Mouse (Mus musculus) stomach, embryonic 14.5 days (tissue): Measurements from ENCODE around the gene Gpr82. TPM values are rescaled to one million over a fixed set of nuclear protein-coding genes. Genes with fewer than 3 reads are reported as not detected.

Experiments
- ATAC-seq: fragments of 200-750 bp; cut with Nextera tagmentation; 2 replicates; pipeline ENCODE4 v1.8.0; 2017; ENCODE audit warnings: low read depth, moderate TSS enrichment; ENCODE audit not compliant: insufficient number of reproducible peaks, insufficient read depth, low FRiP score
- H3K27ac ChIP-seq: fragments of 300-500 bp; sonication (generic); 2 replicates; pipeline ENCODE4 v1.5.1; 2014; ENCODE audit warnings: mild to moderate bottlenecking, low read length, moderate library complexity, mixed read lengths
- H3K27me3 ChIP-seq: fragments of 300-500 bp; sonication (generic); 2 replicates; pipeline ENCODE4 v1.6.1; 2014; ENCODE audit warnings: low read length, control low read depth, mixed read lengths; ENCODE audit not compliant: control insufficient read depth, insufficient read depth
- H3K36me3 ChIP-seq: fragments of 300-500 bp; sonication (generic); 2 replicates; pipeline ENCODE4 v1.6.1; 2014; ENCODE audit warnings: mild to moderate bottlenecking, control low read depth, low read length, moderate library complexity, mixed read lengths; ENCODE audit not compliant: control insufficient read depth, insufficient read depth
- H3K4me1 ChIP-seq: fragments of 300-500 bp; sonication (generic); 2 replicates; pipeline ENCODE4 v1.6.1; 2014; ENCODE audit warnings: low read length, control low read depth, mixed read lengths; ENCODE audit not compliant: control insufficient read depth, insufficient read depth
- H3K4me2 ChIP-seq: fragments of 300-500 bp; sonication (generic); replicated peaks from 2 replicates; pipeline ENCODE4 v1.6.1; 2014; ENCODE audit warnings: low read depth, low read length, control low read depth
- H3K4me3 ChIP-seq: fragments of 300-500 bp; sonication (generic); 2 replicates; pipeline ENCODE4 v1.5.1; 2014; ENCODE audit warnings: low read depth, low read length, control low read depth
- H3K9ac ChIP-seq: fragments of 300-500 bp; sonication (generic); replicated peaks from 2 replicates; pipeline ENCODE4 v1.6.1; 2014; ENCODE audit warnings: low read depth, mild to moderate bottlenecking, control low read depth, low read length, moderate library complexity, mixed read lengths
- H3K9me3 ChIP-seq: fragments of 300-500 bp; sonication (generic); 2 replicates; pipeline ENCODE4 v1.6.1; 2016; ENCODE audit warnings: low read depth, low read length, control low read depth; ENCODE audit not compliant: control insufficient read depth
- WGBS: fragments of 180-500 bp; shearing (Covaris S2); extraction: QIAGEN DNeasy Blood & Tissue Kit; methylation state at CpG from one replicate; pipeline ENCODE4 v1.1.7; 2014; 5-methylcytosine and 5-hydroxymethylcytosine counted together
- polyA plus RNA-seq: library from polyadenylated mRNA; unstranded; fragments of >200 nt; fragmentation: Nextera tagmentation; extraction: Ambion mirVana; gene quantifications from 2 replicates; pipeline ENCODE4 v1.2.1, GENCODE M21; 2014

Gene Gpr82
- 0.81 and 1.3 TPM in 2 replicates for polyA plus RNA-seq

- ATAC-seq, result no peak
- 93% methylated on average over 5 of the region's 5 CpGs for WGBS
- H3K4me2 ChIP-seq, result no peak within 1 kb of the TSS
- no peaks in the 10 kb centered on the region for H3K36me3 ChIP-seq
- H3K9me3 ChIP-seq, result no peaks in the 10 kb centered on the region
- H3K4me1 ChIP-seq, result no peaks in the 10 kb centered on the region
- H3K9ac ChIP-seq, result no peak within 1 kb of the TSS
- no peaks in the 10 kb centered on the region for H3K27me3 ChIP-seq
- no peak within 1 kb of the TSS for H3K4me3 ChIP-seq
- no peak within 1 kb of the TSS for H3K27ac ChIP-seq
Measured at GRCm38 (mm10) chrX:13661063-13661462, at the start of gene Gpr82. TSS of gene Gpr82 (plus strand) at chrX:13661363.

DNA sequence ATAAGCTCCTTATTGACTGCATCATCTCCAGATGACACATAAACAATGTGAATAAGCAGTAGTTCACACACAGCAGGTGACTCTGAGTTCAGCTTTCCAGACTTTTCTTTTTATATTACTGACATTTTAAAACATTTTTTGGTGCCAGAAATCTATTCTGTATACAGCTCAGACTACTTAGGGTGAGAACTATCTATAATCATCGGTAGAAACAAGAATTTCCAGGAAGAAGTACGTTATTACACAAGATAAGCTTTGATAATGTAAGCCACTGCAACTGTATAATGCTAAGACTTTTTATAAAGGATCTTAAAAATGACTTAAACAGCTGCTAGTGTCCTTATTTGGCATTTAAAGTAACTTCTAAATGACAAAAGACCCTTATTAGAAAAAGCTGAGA is 49.0 kb upstream of the Gpr82 start:
- H3K36me3 ChIP-seq, result peaks cover 6% of the 10 kb centered on the region; the same call in 1 of the 2 replicates
- H3K9ac ChIP-seq, result no peak overlapping the region
- H3K4me2 ChIP-seq, result no peak overlapping the region
- no peak for ATAC-seq
- 61% methylated on average over 2 of the region's 2 CpGs for WGBS
- no peak overlapping the region for H3K4me3 ChIP-seq
- H3K27me3 ChIP-seq, result no peaks in the 10 kb centered on the region
- H3K27ac ChIP-seq, result no peak overlapping the region
- H3K4me1 ChIP-seq, result no peaks in the 10 kb centered on the region
- no peaks in the 10 kb centered on the region for H3K9me3 ChIP-seq

GRCm38 (mm10) chrX:13616726-13617125 is 44.4 kb upstream of the Gpr82 start:
- Histone ChIP-seq H3K4me2 (no peak overlapping the region), H3K4me3 (no peak overlapping the region), H3K9ac (no peak overlapping the region), H3K27me3 (no peaks in the 10 kb centered on the region), H3K36me3 (peaks cover 6% of the 10 kb centered on the region; the same call in 1 of the 2 replicates), H3K4me1 (no peaks in the 10 kb centered on the region), H3K27ac (no peak overlapping the region), H3K9me3 (no peaks in the 10 kb centered on the region)
- ATAC-seq, result no peak
- WGBS, result 48% methylated on average over 1 of the region's 1 CpGs

GRCm38 (mm10) chrX:13617294-13617693 is 43.9 kb upstream of the Gpr82 start:
- H3K36me3 ChIP-seq, result peaks cover 6% of the 10 kb centered on the region; the same call in 1 of the 2 replicates
- ATAC-seq, result no peak
- no peak overlapping the region for H3K4me3 ChIP-seq
- H3K27me3 ChIP-seq, result no peaks in the 10 kb centered on the region
- H3K9ac ChIP-seq, result no peak overlapping the region
- 96% methylated on average over 1 of the region's 1 CpGs for WGBS
- no peaks in the 10 kb centered on the region for H3K9me3 ChIP-seq
- H3K27ac ChIP-seq, result no peak overlapping the region
- H3K4me1 ChIP-seq, result no peaks in the 10 kb centered on the region
- no peak overlapping the region for H3K4me2 ChIP-seq

DNA sequence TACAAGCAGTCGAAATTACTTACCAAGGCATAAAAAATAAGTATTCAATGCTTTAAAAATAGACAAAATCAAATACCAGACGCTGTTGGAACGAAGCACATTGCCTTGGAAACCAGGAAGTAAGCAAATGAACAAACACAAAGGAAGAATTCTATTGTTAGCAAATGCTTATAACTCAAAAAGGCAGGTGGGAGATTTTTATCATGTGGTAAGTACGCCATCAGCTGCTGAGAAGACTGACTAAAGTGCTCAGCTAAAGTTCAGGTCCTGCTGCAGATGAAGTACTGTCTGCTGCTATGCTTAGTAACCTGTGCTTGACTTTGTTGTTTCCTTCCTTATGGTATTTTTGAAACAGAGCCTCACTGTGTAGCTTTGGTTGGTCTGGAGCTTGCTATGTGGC is 42.7 kb upstream of the Gpr82 start:
- WGBS, result 70% methylated on average over 4 of the region's 4 CpGs
- H3K4me3 ChIP-seq, result no peak overlapping the region
- H3K27me3 ChIP-seq, result no peaks in the 10 kb centered on the region
- H3K9ac ChIP-seq, result no peak overlapping the region
- H3K4me1 ChIP-seq, result no peaks in the 10 kb centered on the region
- H3K4me2 ChIP-seq, result no peak overlapping the region
- ATAC-seq, result no peak
- no peaks in the 10 kb centered on the region for H3K9me3 ChIP-seq
- H3K27ac ChIP-seq, result no peak overlapping the region
- H3K36me3 ChIP-seq, result peaks cover 1% of the 10 kb centered on the region; the same call in 1 of the 2 replicates

- Histone ChIP-seq H3K9ac (no peak overlapping the region), H3K27me3 (no peaks in the 10 kb centered on the region), H3K36me3 (no peaks in the 10 kb centered on the region), H3K27ac (no peak overlapping the region), H3K9me3 (no peaks in the 10 kb centered on the region), H3K4me2 (no peak overlapping the region), H3K4me1 (no peaks in the 10 kb centered on the region), H3K4me3 (no peak overlapping the region)
- no peak for ATAC-seq
- WGBS, result 80% methylated on average over 4 of the region's 4 CpGs
Measured at GRCm38 (mm10) chrX:13621473-13621872, 39.7 kb upstream of the Gpr82 start.

DNA sequence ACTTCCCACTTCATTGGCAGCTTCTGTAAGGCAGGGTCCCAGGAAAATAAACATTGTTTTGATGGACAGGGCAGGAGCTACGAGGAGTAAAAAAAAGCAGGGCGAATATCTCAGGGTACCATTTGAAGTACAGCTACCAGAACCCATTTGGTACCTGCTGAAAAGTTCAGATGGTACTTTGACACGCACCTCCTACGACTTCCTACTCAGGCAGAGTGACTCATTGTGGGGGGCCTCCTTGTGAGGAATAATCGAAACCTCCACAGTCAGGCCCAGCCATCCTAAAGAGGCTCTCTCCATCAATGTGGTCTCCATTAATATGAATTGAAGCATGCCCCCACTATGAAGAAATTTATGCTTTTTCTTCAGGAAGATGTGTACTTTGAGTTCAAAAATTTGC is 38.5 kb upstream of the Gpr82 start:
- no peak overlapping the region for H3K27ac ChIP-seq
- no peak overlapping the region for H3K4me3 ChIP-seq
- 74% methylated on average over 5 of the region's 5 CpGs for WGBS

DNA sequence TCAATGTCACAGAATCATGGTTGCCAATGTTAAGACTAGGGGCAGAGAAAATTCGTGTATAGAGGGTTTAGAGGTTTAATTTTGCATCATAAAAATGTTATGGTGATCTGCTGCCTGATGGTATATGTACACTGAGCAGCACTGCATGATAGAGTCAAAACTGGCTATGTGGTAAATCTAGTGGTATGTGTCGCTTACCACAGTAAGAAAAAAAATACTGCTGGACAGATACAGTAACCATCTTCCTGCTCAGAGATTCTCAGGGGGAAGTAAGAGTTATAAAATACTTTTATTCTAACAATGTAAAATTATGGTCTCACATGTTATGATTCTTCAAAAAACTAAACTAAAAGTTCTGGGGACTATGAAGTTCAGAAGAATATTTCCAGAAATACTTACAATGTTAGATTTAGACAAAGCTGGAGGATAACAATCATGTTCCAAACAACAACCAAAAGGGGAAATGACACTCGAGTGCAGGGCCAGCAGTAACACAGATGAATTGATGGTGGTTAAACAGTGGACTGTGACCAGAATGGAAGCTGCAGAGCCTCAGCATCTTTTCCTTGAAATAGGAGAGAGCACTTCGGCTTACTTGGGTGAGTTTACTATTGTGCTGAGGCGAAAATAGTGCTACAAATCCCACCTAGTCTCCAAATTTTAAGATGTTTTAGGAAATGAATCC is 29.4 kb upstream of the Gpr82 start, which contains the start of gene Gpr34:
Gpr34 (plus strand) TSS at position 491 of the 685 bp plus-strand sequence.
- H3K36me3 ChIP-seq, result no peaks in the 10 kb centered on the region
- H3K27ac ChIP-seq, result no peak within 1 kb of the TSS
- no peak for ATAC-seq
- no peak within 1 kb of the TSS for H3K9ac ChIP-seq
- no peaks in the 10 kb centered on the region for H3K4me1 ChIP-seq
- no peaks in the 10 kb centered on the region for H3K27me3 ChIP-seq
- H3K4me3 ChIP-seq, result no peak within 1 kb of the TSS
- no peak within 1 kb of the TSS for H3K4me2 ChIP-seq
- no peaks in the 10 kb centered on the region for H3K9me3 ChIP-seq
- whole genome bisulfite sequencing, result 68% methylated on average over 5 of the region's 5 CpGs

More for the DNA sequence above, 38.5 kb upstream of the Gpr82 start:
- no peaks in the 10 kb centered on the region for H3K9me3 ChIP-seq
- ATAC-seq, result no peak
- H3K4me1 ChIP-seq, result no peaks in the 10 kb centered on the region
- H3K4me2 ChIP-seq, result no peak overlapping the region
- no peak overlapping the region for H3K9ac ChIP-seq
- H3K36me3 ChIP-seq, result no peaks in the 10 kb centered on the region
- no peaks in the 10 kb centered on the region for H3K27me3 ChIP-seq

DNA sequence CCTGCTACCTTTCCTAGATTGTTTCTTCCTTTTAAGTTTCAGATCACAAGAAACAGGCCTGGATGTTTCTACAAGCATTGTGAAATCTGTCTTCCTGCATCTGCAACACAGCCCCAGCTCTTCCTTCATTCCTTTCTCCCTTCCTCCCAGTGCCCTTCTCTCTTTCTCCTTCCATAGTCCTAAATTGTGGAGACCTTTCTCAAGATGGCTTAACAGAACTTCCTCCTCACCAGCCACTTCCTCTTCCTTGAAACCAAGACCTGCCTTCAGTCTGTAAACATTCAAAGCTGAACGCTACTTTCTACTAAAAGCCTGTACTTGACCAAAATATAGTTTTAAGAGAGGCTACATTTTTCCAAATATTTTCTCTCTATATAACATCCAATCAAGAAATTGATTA is 24.8 kb upstream of the Gpr82 start:
- Histone ChIP-seq H3K36me3 (no peaks in the 10 kb centered on the region), H3K4me3 (no peak overlapping the region), H3K27me3 (no peaks in the 10 kb centered on the region), H3K9me3 (no peaks in the 10 kb centered on the region), H3K4me1 (no peaks in the 10 kb centered on the region), H3K9ac (no peak overlapping the region), H3K27ac (no peak overlapping the region), H3K4me2 (no peak overlapping the region)
- ATAC-seq, result no peak
- WGBS, result 74% methylated on average over 1 of the region's 1 CpGs
